Mouse (Mus musculus): ENCODE results near the gene Ocrl.

Gene Ocrl

DNA sequence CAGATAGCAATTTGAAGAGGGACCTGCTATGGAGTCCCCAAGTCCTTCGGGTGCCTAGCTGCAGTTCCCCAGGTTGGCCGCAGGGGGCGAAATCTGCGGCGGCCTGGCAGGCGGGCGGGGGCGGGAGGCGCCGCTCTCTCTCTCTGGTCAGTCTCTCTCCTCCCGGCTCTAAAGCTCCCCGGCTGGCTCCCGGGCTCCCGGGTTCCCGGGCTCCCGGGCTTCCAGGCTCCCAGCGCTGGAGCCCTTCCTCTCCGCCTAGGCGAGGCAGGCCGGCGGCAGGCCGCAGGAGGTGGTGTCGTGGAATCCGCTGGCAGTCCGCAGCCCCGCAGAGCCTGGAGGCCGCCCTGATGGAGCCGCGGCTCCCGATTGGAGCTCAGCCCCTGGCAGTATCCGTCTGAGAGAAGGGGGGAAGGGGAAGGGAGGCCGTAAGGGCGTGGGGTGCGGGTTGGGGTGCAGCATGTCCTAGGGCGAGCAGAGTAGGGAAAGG, at the start of gene Ocrl:
Ocrl (plus strand) TSS at position 82 of the 487 bp plus-strand sequence.
- peak; percentile 77 for DNase-seq (ENCODE audit: inconsistent ontology term)

DNA sequence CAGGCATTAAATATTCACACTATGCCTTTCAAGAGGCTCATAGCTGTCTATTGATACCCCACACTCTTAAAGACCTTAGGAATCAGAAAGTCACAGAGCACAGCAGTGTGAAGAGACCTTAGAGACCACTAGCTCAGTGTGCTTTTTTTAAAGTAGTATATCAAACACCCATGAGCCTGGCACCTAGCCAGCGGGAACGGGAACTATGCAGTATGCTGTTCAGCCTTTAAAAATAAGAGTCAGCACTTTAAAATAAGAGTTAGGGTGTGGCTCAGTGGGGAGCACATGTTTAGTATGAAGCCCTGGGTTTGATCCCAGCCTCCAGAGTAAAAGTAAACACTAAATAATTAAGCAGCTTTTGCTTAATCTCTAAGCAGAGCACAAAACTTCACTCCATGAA, 32.1 kb upstream of the Ocrl start:
- DNase-seq (ENCODE audit: inconsistent ontology term), result no peak

DNA sequence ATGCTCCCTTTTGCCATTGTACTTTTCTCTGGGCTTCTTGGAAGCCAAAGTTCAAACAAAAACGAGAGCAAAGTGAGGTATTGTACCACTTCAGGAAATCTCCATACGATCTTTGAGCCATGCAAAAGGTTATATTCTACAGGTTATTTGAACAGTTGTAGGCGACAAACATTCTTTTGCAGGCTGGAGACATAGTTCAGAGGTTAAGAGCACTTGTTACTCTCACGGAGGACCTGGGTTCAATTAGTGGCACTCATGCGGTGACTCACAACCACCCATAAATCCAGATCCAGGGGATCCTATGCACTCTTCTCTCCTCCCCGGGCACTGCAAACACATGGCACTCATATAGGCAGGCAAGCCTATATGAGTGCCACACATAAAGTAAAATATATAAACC, 29.4 kb upstream of the Ocrl start:
- DNase-seq (ENCODE audit: inconsistent ontology term), result no peak

DNA sequence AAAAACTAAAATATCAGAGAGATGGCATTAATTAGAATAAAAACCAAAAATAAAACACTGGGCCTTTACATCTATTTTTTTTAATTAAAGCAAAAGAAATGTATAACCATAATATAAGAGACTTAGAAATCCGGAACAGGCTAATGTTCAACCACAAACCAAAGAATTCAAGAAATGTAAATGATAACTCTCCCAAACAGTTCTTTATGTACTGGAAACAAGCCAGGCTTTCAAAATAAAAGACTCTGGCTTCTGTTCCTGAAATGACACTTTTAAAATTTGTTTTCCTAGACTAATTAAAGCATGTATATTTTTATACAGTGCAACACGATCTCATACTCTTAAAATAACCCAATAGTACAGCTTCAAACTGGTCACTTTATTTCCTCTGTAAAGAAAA, 24.8 kb upstream of the Ocrl start:
- no peak for DNase-seq (ENCODE audit: inconsistent ontology term)

DNA sequence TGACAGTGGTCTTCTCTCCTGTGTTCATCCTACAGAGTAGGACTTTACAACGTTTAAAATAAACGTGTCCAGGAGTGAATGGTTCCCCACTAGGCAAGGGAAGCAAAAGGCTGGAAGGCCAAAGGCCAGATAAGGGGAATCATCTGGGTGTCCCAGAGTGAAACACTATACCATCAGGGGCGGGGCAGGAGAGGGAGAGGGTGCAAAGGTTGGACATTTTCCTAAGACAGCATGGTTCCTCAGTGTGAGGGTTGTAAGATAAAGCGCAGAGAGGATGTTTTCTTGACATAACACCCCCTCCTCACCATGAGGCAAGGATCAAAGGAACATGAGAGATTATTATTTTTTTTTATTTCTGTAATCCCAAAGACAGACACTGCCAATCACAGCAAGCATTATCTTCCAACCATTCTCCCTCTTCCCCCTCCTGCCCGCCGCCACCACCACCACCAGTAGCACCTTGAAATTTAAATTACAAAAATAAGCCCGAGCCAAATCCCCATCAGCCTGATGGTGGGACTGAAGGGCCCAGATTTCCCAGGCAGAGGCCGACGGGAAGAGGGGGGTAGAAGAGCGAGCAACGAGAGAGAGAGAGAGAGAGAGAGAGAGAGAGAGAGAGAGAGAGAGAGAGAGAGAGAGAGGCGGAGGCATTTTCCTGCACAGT, 20.8 kb upstream of the Ocrl start:
- DNase-seq (ENCODE audit: inconsistent ontology term), result no peak

DNA sequence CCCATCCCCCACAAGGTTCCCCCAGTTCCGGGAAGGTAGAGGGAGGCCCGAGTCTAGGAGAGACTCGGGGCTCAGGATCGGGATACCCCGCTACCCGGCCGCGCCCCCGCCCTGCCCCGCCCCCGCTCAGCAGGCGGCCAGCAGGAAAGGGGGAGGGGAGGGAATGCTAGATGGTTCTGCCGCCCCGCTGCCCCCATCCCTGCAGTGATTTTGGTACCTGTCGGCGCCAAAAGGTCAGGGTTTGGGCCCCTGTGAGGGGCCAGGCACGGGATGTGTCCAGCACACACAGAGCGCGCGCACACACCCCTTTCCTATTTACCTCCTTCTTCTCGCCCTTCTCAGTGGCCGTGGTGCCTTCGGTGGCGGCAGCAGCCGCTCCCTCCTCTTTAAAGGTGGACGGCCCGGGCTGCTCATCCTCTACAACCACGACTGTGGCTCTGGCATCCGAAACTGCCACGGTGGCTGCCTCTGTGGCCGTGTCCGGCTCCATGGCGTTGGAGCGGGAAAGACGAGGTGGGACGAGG, 20.2 kb upstream of the Ocrl start:
- peak; percentile 13 for DNase-seq (ENCODE audit: inconsistent ontology term)

DNA sequence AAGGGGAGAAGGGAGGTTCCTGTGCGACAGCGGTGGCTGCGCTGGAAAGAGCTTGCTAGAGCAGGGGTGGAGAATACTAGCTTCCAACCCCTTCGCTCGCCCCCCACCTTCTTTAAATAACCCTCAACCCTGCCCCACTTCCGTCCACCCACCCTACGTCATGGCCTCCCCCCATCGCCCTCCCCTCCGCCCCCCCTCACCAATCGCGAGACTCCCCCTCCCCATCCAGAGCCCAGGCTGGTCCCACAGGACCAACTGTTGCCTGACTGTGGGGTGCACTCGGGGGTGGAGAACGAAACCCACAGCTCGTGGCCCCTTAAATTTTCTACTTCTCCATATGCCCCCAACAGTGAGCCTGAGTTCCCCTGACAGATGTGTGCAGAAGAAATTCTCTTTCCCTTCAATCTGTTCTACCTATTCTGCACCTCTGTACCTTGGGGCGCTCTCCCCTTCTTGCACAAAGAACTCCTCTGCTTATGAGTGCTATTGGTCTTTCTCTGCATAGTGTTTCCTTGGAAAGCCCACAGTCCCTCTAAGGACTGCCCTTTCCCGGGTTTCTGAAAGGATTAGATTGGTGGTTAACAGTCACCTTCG, 19.7 kb upstream of the Ocrl start, which contains the start of gene Smarca1:
Smarca1 (minus strand) TSS at position 544 of the 594 bp plus-strand sequence.
- DNase-seq (ENCODE audit: inconsistent ontology term), result no peak

DNA sequence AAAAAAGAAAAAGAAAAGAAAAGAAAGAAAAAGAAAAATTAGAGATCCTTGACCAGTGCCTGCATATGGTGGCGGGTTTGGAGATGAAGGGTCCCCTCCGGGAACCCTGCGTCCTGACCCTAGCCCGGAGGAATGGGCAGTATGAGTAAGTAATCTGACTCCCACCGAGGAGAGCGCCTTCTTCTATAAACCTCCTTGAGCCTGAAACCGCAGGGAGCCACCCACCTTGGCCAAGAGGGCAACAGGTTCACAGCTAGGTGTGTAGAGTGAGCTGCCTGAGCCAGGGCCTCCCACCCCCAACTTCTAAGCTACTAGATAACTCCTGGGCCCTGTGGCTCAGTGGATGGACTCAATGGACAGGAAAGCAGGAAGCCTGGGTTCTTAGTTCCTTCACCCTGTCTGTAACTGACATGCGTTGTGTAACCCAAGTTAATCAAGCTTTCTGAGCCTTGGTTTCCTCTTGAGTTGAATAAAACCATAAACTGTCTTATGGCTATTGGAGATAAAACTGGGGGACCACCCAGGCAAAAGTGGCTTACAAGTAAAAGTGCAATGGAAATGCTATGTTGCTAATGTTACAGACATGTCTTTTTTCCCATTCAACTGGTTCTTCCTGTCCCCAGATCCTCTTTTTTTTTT, 836 bp downstream of the Ocrl start:
- peak; percentile 10 for DNase-seq (ENCODE audit: inconsistent ontology term)

DNA sequence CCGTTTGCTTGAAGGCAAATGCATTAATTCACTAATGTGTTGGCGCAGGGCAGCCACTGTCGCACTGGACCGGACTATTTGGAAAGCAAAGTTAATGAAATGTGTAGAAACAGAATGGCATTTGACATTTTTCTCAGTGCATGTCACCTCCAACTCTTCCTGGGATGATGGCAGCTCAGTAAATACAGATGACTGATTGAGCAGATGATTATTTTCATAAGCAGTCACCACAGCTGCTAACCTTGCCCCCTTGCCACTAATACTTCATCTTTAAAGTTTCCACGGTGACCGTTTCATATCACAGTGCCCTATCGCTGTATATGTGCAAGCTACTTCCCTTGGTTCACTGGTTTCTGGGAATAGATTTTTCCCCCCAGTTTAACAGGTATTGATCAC, 1.4 kb downstream of the Ocrl start:
- DNase-seq (ENCODE audit: inconsistent ontology term), result peak; percentile 1

DNA sequence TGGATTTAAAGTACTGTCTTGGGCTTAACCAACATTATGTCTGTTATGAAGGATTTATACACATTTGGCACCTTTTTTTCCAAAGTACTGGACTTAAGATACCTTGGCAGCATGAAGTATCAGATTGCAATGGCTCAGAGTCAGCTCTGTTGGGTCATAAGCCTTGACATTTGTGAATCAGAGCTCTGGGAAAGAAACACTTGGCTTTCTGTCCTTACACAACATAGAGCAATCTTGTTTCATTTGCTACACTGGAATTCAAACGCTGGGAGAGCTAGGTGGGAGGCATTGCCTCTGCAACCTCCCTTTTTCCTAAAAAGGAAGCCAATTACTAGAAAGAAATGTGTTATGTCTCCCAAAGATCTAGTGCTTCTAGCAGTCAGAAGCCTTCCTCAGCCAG, 4.6 kb downstream of the Ocrl start:
- no peak for DNase-seq (ENCODE audit: inconsistent ontology term)

DNA sequence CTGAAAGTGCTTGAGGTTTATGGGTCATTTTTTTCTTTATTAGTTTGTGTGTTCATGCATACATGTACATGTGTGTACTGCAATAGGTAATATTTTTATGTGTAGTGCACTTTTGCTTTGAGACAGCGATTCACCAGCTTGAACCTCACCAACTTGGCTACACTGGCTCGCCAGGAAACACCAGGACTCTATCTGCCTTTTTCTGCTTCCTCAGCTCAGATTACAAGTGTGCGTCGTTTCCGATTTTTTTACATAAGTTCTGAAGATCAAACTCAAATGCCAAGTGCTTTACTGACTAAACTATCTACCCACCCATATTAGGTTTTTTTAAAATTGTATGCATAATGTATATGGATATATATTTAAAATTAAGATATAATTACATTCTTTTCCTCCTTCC, 8.4 kb downstream of the Ocrl start:
- DNase-seq (ENCODE audit: inconsistent ontology term), result no peak

DNA sequence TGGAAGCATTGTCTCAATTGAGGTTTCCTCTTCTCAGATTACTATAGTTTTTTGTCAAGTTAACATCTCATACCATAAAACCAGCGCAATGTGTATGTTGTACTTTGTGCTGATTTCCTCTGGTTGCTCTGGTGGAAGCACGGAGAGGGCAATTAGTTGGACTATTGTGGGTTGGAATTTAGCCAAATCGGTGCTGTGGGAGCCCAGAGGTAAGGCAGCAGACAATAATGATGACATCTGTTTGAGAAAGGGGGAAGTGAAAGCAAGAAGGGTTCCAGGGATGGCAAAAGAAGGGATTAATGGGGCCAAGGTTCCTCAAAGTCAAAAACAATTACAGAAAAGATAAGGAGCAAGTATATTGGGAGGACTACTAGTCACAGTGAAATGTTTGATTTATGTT, 15.8 kb downstream of the Ocrl start:
- DNase-seq (ENCODE audit: inconsistent ontology term), result peak; percentile 1

DNA sequence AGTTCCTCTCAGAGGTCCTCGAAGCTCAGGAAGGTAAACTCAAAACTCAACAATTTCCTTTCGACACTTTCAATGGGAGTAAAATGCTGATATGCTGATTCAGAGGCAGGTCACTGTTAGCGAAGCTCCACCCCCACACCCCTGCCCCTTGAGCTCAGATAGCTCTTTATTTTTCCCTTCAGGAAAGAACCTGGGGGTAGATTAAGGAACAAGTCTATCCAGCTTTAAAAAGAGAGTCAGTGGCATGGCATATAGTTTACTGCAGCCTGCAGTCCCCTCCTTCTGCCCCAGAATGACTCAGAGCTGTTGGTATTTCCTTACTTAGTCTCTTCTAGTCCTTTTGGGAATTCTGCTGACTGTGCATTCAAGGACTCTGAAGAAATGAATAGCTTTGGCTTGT, 18.3 kb downstream of the Ocrl start:
- peak; percentile 6 for DNase-seq (ENCODE audit: inconsistent ontology term)

DNA sequence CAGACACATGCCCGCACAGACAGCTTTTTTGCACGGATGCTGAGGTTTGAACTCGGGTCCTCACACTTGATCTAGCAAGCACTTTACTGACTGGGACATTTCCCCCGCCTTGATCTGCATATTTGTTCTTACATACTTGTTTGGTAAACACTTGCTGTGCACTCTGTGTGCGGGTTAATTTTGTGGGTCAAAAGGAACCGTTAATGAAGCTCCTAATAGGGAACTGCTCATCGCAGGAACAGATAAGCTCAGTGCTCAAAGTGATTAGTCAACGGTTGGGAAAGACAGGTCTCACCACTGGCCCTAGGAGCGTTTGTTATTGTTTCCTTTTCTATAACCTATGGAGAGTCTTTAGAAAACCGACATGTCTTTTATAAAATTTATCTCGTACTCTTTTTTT, 22.2 kb downstream of the Ocrl start:
- DNase-seq (ENCODE audit: inconsistent ontology term), result no peak

DNA sequence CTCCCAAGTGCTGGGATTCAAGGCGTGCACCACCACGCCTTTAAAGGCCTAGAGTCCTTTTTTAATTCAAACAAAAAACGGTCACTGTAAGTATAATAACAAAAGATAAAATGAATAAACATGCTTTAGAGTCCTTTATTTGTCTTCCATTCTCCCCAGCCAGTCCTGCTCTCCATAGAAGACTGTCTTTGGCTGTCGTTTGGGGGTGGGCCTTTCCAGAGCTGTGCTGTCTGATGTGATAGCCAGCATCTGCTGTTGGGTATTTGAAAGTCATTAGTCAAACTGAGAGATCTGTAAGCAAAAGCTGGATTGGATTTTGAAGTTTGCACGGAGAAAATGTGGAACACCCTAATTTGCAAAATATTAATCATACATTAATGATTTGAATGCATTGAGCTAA, 24.7 kb downstream of the Ocrl start:
- DNase-seq (ENCODE audit: inconsistent ontology term), result no peak

DNA sequence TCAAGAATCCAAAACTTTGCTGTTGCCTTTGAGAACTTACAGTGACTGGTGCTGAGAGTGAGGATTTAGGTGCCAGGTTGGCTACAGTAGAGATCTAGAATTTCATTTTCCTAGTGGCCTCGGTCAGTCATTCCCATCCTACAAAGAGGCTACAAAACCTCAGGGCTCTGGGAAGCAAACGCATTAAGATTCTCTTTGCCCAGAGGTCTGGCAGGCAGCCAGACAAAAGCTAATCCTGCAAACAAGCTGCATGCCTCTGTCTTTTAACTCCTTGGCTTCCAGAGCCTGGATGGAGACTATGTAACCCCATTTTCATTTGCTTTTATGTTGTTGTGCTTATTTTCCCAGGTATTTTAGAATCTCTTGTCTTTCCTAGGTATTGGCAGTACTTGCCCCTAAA, 25.6 kb downstream of the Ocrl start:
- DNase-seq (ENCODE audit: inconsistent ontology term), result peak; percentile 37

DNA sequence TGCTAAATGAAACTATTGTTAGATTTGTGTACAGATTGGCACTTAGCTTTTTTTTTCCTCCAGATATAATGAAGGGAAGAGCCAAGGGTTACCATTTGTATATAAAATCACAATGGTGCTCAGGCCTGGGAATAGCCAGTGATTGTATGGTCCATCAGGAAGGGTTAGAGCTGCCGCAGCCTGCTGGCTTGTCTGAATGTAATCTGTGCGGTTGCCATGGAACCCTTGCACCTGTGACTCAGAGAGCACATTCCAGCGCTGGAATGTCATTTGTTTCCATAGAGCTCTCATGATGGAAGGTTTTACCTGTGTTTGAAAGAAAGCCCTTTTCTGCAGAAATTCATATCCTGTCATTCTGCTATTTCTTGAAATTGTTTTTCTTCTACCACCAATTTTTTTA, 37.5 kb downstream of the Ocrl start:
- peak; percentile 34 for DNase-seq (ENCODE audit: inconsistent ontology term)

DNA sequence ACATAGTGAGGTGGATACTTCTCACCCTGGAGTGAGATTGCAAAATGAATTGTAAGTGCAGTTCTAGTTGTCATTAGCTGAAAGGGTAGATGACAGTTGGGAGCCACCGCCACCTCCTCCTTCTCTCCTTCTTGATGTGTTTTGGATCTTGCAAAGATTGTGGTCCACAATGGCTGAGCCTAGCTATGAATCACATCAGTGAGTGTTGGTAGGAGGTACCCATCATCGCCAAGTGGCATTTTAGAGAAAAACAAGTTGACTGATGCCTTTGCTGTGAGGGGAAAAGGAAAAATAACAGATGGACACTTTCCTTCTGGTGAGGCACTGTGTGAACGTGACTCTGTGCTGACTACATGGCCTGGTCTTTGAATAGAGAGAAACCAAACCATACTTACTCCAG, 50.4 kb downstream of the Ocrl start:
- DNase-seq (ENCODE audit: inconsistent ontology term), result no peak

DNA sequence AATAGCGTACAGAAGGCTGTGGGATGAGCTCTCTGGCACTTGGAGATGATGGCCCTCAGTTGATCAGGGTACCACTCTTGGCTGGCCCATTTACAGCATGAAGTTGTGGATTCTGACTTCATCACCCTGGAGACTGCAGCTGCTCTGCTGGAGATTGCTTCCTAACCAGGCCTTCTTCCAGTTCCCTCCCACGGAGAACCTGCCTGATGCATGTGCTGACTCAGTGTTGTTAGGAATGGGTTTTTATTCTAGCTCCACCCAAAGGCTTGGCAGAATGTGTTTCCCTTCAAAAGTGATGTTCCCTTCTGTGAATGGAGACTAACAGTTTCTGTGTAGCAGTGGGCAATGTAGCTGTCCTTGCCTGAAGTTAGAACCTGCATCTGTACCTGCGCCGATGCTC, 58.2 kb downstream of the Ocrl start:
- DNase-seq (ENCODE audit: inconsistent ontology term), result no peak

DNA sequence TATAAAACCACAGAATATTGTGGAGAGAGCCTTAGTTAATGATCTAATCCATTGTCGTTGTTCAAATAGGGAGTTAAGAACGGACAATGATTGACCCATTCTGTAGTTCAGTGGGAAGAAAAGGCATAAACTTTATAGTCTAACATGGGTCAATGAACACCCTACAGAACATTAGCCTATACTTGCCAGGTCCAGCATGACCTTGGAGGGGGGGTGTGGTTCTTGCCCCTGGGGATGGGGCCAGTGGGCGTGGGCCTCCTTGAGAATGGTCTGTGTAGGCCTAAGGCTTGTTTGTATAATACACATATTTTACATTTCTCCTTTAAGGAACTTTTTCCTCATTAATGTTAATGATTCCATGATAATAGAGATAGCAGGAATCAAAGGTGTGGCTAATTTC, 58.7 kb downstream of the Ocrl start:
- DNase-seq (ENCODE audit: inconsistent ontology term), result no peak

DNA sequence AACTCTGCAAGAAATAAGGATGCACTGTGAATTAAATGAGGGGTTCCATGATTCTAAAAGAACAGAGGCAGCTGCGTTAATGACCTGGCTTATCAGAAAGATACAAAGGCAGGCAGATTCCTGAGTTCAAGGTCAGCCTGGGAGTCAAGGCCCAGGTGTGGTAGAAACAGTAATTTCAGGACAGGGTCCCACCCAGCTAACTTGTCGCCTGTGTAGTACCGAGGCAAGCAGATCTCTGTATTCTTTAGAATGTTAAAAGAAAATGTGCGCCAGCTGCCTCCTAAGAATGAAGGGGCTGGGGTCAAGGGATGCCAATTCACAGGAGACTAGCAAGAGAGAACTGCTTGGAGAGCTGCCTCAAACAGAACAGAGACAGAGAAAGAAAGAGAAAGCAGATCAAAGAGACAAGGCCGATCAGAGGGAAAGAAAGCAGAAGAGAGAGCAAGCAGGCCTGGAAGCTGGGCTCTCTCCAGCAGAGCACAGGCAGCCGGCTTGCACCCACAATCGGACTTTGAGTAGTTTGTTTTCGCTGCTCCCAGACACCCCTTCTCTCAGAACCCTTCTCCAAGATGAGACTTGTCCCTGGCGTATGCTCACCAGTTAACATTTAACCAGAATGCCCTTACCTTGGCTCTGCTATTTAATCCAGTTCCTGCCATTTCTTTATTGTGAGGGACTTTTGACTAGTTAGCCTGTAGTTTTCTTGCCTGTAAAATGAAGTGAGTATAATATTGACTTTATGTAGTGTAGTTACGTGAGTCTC, 59.4 kb downstream of the Ocrl start:
- no peak for DNase-seq (ENCODE audit: inconsistent ontology term)

DNA sequence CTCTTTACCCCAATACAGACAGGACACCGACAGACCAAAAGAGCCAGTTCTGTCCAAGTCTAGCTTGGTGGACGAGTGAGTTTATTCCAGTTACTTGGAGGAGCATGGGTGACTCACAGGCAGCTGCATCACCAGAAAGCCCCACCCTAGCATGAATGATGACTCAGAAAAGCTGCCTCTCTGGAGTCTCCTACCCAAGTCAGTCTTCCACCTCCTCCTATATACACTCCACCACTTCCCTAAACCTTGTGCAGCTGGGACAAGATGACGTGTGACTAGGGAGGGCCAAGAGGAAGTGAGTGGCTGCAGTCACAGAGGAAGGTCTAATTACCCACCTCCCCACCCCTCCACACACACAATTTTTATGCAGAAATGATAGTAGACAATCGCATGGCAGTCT, 64.4 kb downstream of the Ocrl start:
- DNase-seq (ENCODE audit: inconsistent ontology term), result peak; percentile 42

Measured in Muller cell, postnatal 12 days (primary cell).